Mouse (Mus musculus) olfactory bulb, adult 2 months (tissue): ENCODE data around the gene Gadd45a.

Experiments
- CTCF ChIP-seq: fragments of 200-500 bp; IDR thresholded peaks from 2 replicates; pipeline ENCODE4 v1.5.1; 2012; ENCODE audit warnings: low read depth, mild to moderate bottlenecking, low read length, moderate library complexity; ENCODE audit not compliant: insufficient read depth
- POLR2A ChIP-seq: fragments of 200-500 bp; IDR thresholded peaks from 2 replicates; pipeline ENCODE4 v1.6.1; 2012; ENCODE audit warnings: mild to moderate bottlenecking, low read depth, low read length, moderate library complexity; ENCODE audit not compliant: insufficient read depth

GRCm38 (mm10) chr6:67016520-67017111 is 20.6 kb downstream of the Gadd45a start:
- TF ChIP-seq POLR2A (no peak), CTCF (no peak)
